Mouse (Mus musculus) liver, postnatal 0 days (tissue): Measurements from ENCODE around the gene Ino80e.

Source experiments
- CTCF ChIP-seq: sonication (generic); IDR thresholded peaks from 2 replicates; pipeline ENCODE4 v1.5.1; 2016; ENCODE audit warnings: antibody characterized with exemption, low read depth
- EP300 ChIP-seq: IDR thresholded peaks from 2 replicates; pipeline ENCODE4 v1.6.1; 2016; ENCODE audit warnings: antibody characterized with exemption, low read depth, mild to moderate bottlenecking

DNA sequence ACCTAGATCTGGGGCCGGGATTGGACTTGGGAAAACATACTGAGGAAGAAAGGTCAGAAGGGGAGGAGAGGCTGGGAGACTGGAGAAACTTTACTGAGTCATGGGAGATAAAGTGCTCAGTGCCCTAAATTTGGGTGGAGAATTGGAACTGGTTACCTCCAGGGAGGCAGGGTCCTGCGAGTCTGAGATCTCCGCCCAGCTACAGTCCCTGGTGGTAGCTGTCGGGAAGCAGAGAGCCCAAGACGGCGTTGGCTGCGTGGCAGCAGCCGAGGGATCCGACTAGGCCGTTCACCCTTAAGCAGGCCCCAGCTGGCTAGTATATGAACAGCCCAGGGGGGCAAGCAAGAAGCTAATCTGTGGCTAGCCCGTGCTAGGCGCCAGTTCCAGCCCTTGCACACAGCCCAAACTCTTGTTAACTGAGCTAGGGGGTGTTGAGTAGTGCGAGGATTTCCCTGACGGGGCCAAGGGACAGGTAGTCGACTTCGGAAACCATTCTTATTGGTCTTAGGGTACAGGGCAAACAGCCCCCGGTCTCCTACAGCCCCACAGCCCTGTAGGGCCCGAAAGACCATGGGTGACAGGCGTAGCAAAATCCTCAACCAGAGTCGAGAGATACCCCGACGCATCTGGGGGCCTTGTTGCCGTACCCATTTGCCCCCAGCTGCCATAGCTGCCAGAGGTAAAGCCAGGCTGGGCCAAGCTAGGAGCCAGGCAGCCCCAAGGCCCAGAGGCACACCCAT, 7.8 kb upstream of the Ino80e start:
- TF ChIP-seq EP300 (no peak), CTCF (no peak)
